Mouse (Mus musculus) intestine, postnatal 0 days (tissue): ENCODE measurements around the gene Srd5a3. TPM values are rescaled to one million over a fixed set of nuclear protein-coding genes. Genes with fewer than 3 reads are reported as not detected.

Source experiments
- ATAC-seq: fragments of 200-750 bp; cut with Nextera tagmentation; 2 replicates; pipeline ENCODE4 v1.8.0; 2017; ENCODE audit warnings: mild to moderate bottlenecking, moderate TSS enrichment, moderate library complexity
- H3K27ac ChIP-seq: fragments of 300-500 bp; sonication (generic); 2 replicates; pipeline ENCODE4 v1.5.1; 2014; ENCODE audit warnings: mild to moderate bottlenecking, low read depth, low read length, moderate library complexity
- H3K27me3 ChIP-seq: fragments of 300-500 bp; sonication (generic); replicated peaks from 2 replicates; pipeline ENCODE4 v1.6.1; 2014; ENCODE audit warnings: low read length, mixed read lengths; ENCODE audit not compliant: control insufficient read depth, insufficient read depth
- H3K36me3 ChIP-seq: fragments of 300-500 bp; sonication (generic); 2 replicates; pipeline ENCODE4 v1.6.1; 2014; ENCODE audit warnings: mild to moderate bottlenecking, moderate library complexity; ENCODE audit not compliant: control insufficient read depth, insufficient read depth
- H3K4me1 ChIP-seq: fragments of 300-500 bp; sonication (generic); replicated peaks from 2 replicates; pipeline ENCODE4 v1.6.1; 2014; ENCODE audit warnings: antibody characterized with exemption, low read length, mixed read lengths; ENCODE audit not compliant: control insufficient read depth, insufficient read depth
- H3K4me2 ChIP-seq: fragments of 300-500 bp; sonication (generic); replicated peaks from 2 replicates; pipeline ENCODE4 v1.6.1; 2014; ENCODE audit warnings: low read depth, mild to moderate bottlenecking, moderate library complexity
- H3K4me3 ChIP-seq: fragments of 300-500 bp; sonication (generic); 2 replicates; pipeline ENCODE4 v1.5.1; 2014; ENCODE audit warnings: low read depth, low read length
- H3K9ac ChIP-seq: fragments of 300-500 bp; sonication (generic); 2 replicates; pipeline ENCODE4 v1.6.1; 2014; ENCODE audit warnings: mild to moderate bottlenecking, low read depth, low read length
- H3K9me3 ChIP-seq: fragments of 300-500 bp; sonication (generic); 2 replicates; pipeline ENCODE4 v1.6.1; 2016; ENCODE audit warnings: mixed run types; ENCODE audit not compliant: control insufficient read depth
- CTCF ChIP-seq: sonication (generic); IDR thresholded peaks from 2 replicates; pipeline ENCODE4 v1.5.1; 2016; ENCODE audit warnings: low read depth, mild to moderate bottlenecking, control low read depth, antibody characterized with exemption, moderate library complexity
- WGBS: fragments of 180-500 bp; shearing (Covaris S2); extraction: QIAGEN DNeasy Blood & Tissue Kit; methylation state at CpG from one replicate; pipeline ENCODE4 v1.1.7; 2014; 5-methylcytosine and 5-hydroxymethylcytosine counted together
- polyA plus RNA-seq: library from polyadenylated mRNA; unstranded; fragments of >200 nt; fragmentation: Nextera tagmentation; extraction: Ambion mirVana; gene quantifications from 2 replicates; pipeline ENCODE4 v1.2.1, GENCODE M21; 2015

Srd5a3 gene
- polyA plus RNA-seq, 1 experiment from 2014 or later = 44.1 TPM

- 0 out of 2 replicates have a peak, but pooled peaks cover 4% of the 10 kb centered on the region for H3K4me1 ChIP-seq
- no peak for ATAC-seq
- no peak for TF ChIP-seq CTCF
- H3K9me3 ChIP-seq = no peaks in the 10 kb centered on the region
- H3K9ac ChIP-seq = no peak overlapping the region
- WGBS = 68% methylated on average over 3 of the region's 3 CpGs
- no peak overlapping the region for H3K4me2 ChIP-seq
- no peaks in the 10 kb centered on the region for H3K27me3 ChIP-seq
- no peak overlapping the region for H3K4me3 ChIP-seq
- peaks cover 3% of the 10 kb centered on the region; the same call in 1 of the 2 replicates for H3K36me3 ChIP-seq
- H3K27ac ChIP-seq = no peak overlapping the region
These were observed 42.3 kb downstream of the Srd5a3 start for GRCm38 (mm10) chr5:76182326-76182725.

DNA sequence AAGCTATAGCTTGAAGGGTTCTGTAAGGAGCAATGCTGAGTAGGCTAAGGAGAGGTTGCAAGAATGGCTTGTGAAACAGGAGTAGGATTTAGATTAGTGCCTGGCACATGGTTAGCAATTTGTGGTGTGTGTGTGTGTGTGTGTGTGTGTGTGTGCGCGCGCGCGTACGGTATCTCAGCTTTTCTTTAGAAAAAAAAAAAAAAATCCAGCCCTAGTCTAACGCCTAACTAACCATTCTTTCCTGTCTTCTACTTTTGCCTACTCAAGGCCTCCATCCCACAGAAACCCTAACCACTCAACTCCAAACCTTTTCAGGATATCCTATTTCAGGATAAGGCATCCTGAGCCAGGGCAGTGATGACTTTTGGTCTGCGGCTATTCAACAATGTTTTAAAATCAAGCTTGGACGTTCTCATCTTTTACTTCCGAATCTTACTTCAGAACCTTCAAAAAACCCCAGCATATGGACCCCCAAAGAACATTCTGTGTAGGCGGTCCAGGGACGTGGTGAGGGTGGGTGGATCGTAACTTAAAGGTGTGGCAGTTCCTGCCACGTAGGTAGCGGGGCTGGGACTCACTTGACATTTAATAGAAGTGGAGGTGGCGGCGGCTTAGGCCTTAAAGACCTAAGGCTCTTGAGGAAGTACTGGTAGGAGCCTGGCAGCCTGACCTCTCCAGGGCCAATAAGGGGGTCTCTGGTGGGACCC is 43.1 kb downstream of the Srd5a3 start:
- Histone ChIP-seq H3K9me3 (no peaks in the 10 kb centered on the region), H3K27ac (peak overlapping the region; percentile 96), H3K9ac (peak overlapping the region; percentile 76), H3K4me3 (peak overlapping the region; percentile 88), H3K27me3 (no peaks in the 10 kb centered on the region), H3K4me2 (peak overlapping the region; percentile 76), H3K4me1 (0 out of 2 replicates have a peak, but pooled peaks cover 4% of the 10 kb centered on the region), H3K36me3 (peaks cover 3% of the 10 kb centered on the region; the same call in 1 of the 2 replicates)
- TF ChIP-seq CTCF = no peak
- peak; percentile 64 for ATAC-seq
- 34% methylated on average over 17 of the region's 17 CpGs for WGBS

GRCm38 (mm10) chr5:76183750-76184261 is 43.7 kb downstream of the Srd5a3 start, which contains the start of gene Tmem165:
Tmem165 (plus strand) TSS chr5:76183880.
- H3K4me2 ChIP-seq = peak within 1 kb of the TSS; percentile 76
- peak within 1 kb of the TSS; percentile 88 for H3K4me3 ChIP-seq
- peak within 1 kb of the TSS; percentile 96 for H3K27ac ChIP-seq
- no peaks in the 10 kb centered on the region for H3K9me3 ChIP-seq
- WGBS = under 1% methylated on average over 55 of the region's 62 CpGs
- H3K27me3 ChIP-seq = no peaks in the 10 kb centered on the region
- H3K9ac ChIP-seq = peak within 1 kb of the TSS; percentile 76
- peaks cover 3% of the 10 kb centered on the region; the same call in 1 of the 2 replicates for H3K36me3 ChIP-seq
- no peak for TF ChIP-seq CTCF
- 0 out of 2 replicates have a peak, but pooled peaks cover 4% of the 10 kb centered on the region for H3K4me1 ChIP-seq
- ATAC-seq = peak; percentile 98

- peak; percentile 65 for ATAC-seq
These were observed 44.4 kb downstream of the Srd5a3 start for GRCm38 (mm10) chr5:76184286-76185080.

DNA sequence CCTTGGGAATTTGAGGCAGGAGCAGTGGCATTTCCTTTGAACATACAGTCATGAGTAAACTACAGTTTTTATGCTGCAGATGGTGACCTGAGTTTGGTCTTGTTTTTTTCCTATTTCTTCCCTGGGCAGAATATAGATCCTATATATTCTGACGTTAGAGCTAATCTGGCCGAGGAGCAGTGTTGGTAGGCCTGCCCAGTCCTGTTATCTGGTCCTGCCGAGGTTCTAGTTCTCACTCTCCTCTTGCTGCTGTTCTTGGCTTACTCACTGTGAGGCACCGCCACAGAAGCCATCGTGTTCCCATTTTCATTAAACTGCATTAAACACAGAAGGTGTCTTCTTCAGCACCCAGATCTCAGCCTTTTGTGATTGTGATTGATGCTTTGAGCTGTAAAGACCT is 47.8 kb downstream of the Srd5a3 start:
- no peak overlapping the region for H3K27ac ChIP-seq
- no peak for TF ChIP-seq CTCF
- no peak overlapping the region for H3K4me2 ChIP-seq
- H3K4me3 ChIP-seq = no peak overlapping the region
- H3K4me1 ChIP-seq = 0 out of 2 replicates have a peak, but pooled peaks cover 4% of the 10 kb centered on the region
- H3K27me3 ChIP-seq = no peaks in the 10 kb centered on the region
- no peak overlapping the region for H3K9ac ChIP-seq
- ATAC-seq = no peak
- WGBS = 71% methylated on average over 5 of the region's 5 CpGs
- H3K9me3 ChIP-seq = no peaks in the 10 kb centered on the region
- peaks cover 8% of the 10 kb centered on the region; the same call in 1 of the 2 replicates for H3K36me3 ChIP-seq

More at GRCm38 (mm10) chr5:76184286-76185080, 44.4 kb downstream of the Srd5a3 start:
- peak overlapping the region; percentile 88 for H3K4me3 ChIP-seq
- 4% methylated on average over 33 of the region's 38 CpGs for WGBS
- H3K9me3 ChIP-seq = no peaks in the 10 kb centered on the region
- H3K27me3 ChIP-seq = no peaks in the 10 kb centered on the region
- TF ChIP-seq CTCF = no peak
- H3K9ac ChIP-seq = peak overlapping the region; percentile 76
- H3K4me2 ChIP-seq = peak overlapping the region; percentile 76
- H3K4me1 ChIP-seq = 0 out of 2 replicates have a peak, but pooled peaks cover 4% of the 10 kb centered on the region
- H3K36me3 ChIP-seq = peaks cover 3% of the 10 kb centered on the region; the same call in 1 of the 2 replicates
- H3K27ac ChIP-seq = peak overlapping the region; percentile 96

DNA sequence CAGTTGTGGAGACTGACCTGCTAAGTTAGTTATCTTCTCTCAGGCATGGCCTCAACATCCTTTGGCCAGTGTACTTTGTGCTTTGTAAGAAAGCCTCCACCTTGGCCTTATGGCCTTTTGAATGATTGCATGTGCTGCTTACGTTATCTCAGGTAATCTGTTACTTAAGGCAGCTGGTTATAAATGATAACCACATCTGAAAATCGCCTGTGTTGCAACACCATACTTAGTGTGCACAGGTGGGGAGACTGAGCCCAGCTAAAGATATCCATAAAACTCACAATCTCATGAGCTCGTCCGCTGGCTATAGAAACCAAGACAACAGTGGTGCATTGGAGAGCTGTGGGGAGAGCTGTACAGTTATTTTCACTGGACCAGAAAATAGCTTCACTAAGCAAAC is 50.5 kb downstream of the Srd5a3 start:
- Histone ChIP-seq H3K9me3 (no peaks in the 10 kb centered on the region), H3K27me3 (no peaks in the 10 kb centered on the region), H3K4me3 (no peak overlapping the region), H3K36me3 (peaks cover 13% of the 10 kb centered on the region), H3K4me2 (no peak overlapping the region), H3K4me1 (no peaks in the 10 kb centered on the region), H3K27ac (peak overlapping the region; percentile 35; the same call in 1 of the 2 replicates), H3K9ac (no peak overlapping the region)
- 45% methylated on average over 4 of the region's 4 CpGs for WGBS
- ATAC-seq = peak; percentile 48; the same call in 1 of the 2 replicates
- no peak for TF ChIP-seq CTCF
